In genomic region chr14:120578352-120579080, GRCm38 (mm10) we compare ENCODE assay signal across 18 mouse cellular contexts.
DNase-seq lines count a peak whose midpoint lies in the region; ATAC-seq and TF ChIP-seq lines count a peak whose summit lies in the region.
"Had no signal": no experiment of that assay in that cellular context is flagged by ENCODE, and none has a peak within 500 bp of the region (broad histone marks: within the 10 kb centered on the region; RNA-seq: fewer than 3 reads in every experiment).

No protein-coding gene starts in this region.

- H3K4me3 ChIP-seq in forebrain, embryonic 13.5 days, result no peak overlapping the region
- H3K4me3 ChIP-seq in forebrain, embryonic 12.5 days (replicated peaks), result no peak overlapping the region
- H3K4me3 ChIP-seq in left cerebral cortex, adult 2 months, result no peak overlapping the region
- H3K4me3 ChIP-seq: heart, embryonic 12.5 days; liver, embryonic 15.5 days; midbrain, embryonic 15.5 days; neural tube, embryonic 12.5 days had no signal

- WGBS in forebrain, embryonic 13.5 days, result 86% methylated on average over 11 of the region's 11 CpGs
- 88% methylated on average over 11 of the region's 11 CpGs for WGBS in forebrain, embryonic 12.5 days

- intact Hi-C loops in left cerebral cortex, adult 2 months (cut with DNase I), result no loop called here

- peak; percentile 35 for DNase-seq in layer of hippocampus, adult 11-12 months (ENCODE audit: low spot score)
- DNase-seq in left cerebral cortex, adult 2 months (ENCODE audit: extremely low spot score in 1 of 2, low spot score in 2 of 2), result peak in 1 of 2 experiments; percentile 29
- peak; percentile 44 for DNase-seq in right cerebral cortex, postnatal 4 days
- no peak for DNase-seq in cerebellum, postnatal 4 days (ENCODE audit: low spot score in 2 of 2)
- DNase-seq in embryo, embryonic 10 days (ENCODE audit: low spot score), result no peak
- DNase-seq in liver, result no peak
- DNase-seq: adrenal gland, adult 8-10 months; cerebellum, postnatal 25 days; gastrocnemius, postnatal 14 days; kidney, adult 9 months; retina, postnatal 1 day had no signal

- H3K4me2 ChIP-seq in forebrain, embryonic 13.5 days, result no peak overlapping the region
- no peak overlapping the region for H3K4me2 ChIP-seq in forebrain, embryonic 12.5 days
- H3K4me2 ChIP-seq: heart, embryonic 12.5 days; liver, embryonic 15.5 days; midbrain, embryonic 15.5 days; neural tube, embryonic 12.5 days had no signal

- no peak overlapping the region for H3K27ac ChIP-seq in forebrain, embryonic 13.5 days
- H3K27ac ChIP-seq in forebrain, embryonic 12.5 days, result no peak overlapping the region
- H3K27ac ChIP-seq in left cerebral cortex, adult 2 months, result peak overlapping the region; percentile 72
- H3K27ac ChIP-seq: liver, embryonic 15.5 days; macrophage; midbrain, embryonic 15.5 days; neural tube, embryonic 12.5 days had no signal

- no peaks in the 10 kb centered on the region for H3K4me1 ChIP-seq in forebrain, embryonic 13.5 days
- no peaks in the 10 kb centered on the region for H3K4me1 ChIP-seq in forebrain, embryonic 12.5 days
- H3K4me1 ChIP-seq: heart, embryonic 12.5 days; liver, embryonic 15.5 days; midbrain, embryonic 15.5 days; neural tube, embryonic 12.5 days had no signal

- H3K27me3 ChIP-seq in forebrain, embryonic 13.5 days, result no peaks in the 10 kb centered on the region
- no peaks in the 10 kb centered on the region for H3K27me3 ChIP-seq in forebrain, embryonic 12.5 days
- H3K27me3 ChIP-seq: heart, embryonic 12.5 days; liver, embryonic 15.5 days; midbrain, embryonic 15.5 days; neural tube, embryonic 12.5 days had no signal

- H3K9me3 ChIP-seq in forebrain, embryonic 13.5 days (replicated peaks), result no peaks in the 10 kb centered on the region
- no peaks in the 10 kb centered on the region for H3K9me3 ChIP-seq in forebrain, embryonic 12.5 days
- H3K9me3 ChIP-seq: heart, embryonic 12.5 days; liver, embryonic 15.5 days; midbrain, embryonic 15.5 days; neural tube, embryonic 12.5 days had no signal

- ATAC-seq in forebrain, embryonic 13.5 days, result peak; percentile 53; the same call in 1 of the 2 replicates
- ATAC-seq in forebrain, embryonic 12.5 days (ENCODE audit: low FRiP score), result no peak
- ATAC-seq: midbrain, embryonic 15.5 days had no signal

- no peak overlapping the region for H3K9ac ChIP-seq in forebrain, embryonic 13.5 days
- no peak overlapping the region for H3K9ac ChIP-seq in forebrain, embryonic 12.5 days
- H3K9ac ChIP-seq: heart, embryonic 12.5 days; liver, embryonic 15.5 days; midbrain, embryonic 15.5 days; neural tube, embryonic 12.5 days had no signal

- no peaks in the 10 kb centered on the region for H3K36me3 ChIP-seq in forebrain, embryonic 13.5 days (ENCODE audit: poor library complexity, severe bottlenecking)
- no peaks in the 10 kb centered on the region for H3K36me3 ChIP-seq in forebrain, embryonic 12.5 days (replicated peaks)
- H3K36me3 ChIP-seq: heart, embryonic 12.5 days; liver, embryonic 15.5 days; midbrain, embryonic 15.5 days; neural tube, embryonic 12.5 days had no signal

- TF ChIP-seq CTCF in left cerebral cortex, adult 2 months (IDR thresholded peaks at IDR 0.05), result no peak

Comparison
In these comparisons a context has a peak if more than half of its experiments do, and no peak if none do; other contexts are left out.
1. DNase-seq: peak in layer of hippocampus, adult 11-12 months (single experiment) and right cerebral cortex, postnatal 4 days (single experiment); none in cerebellum, postnatal 4 days (0 of 2), embryo, embryonic 10 days (single experiment) and liver (single experiment).